Mouse (Mus musculus): ENCODE data around the gene Bnipl. TPM values are rescaled to one million over a fixed set of nuclear protein-coding genes. Genes with fewer than 3 reads are reported as not detected.

Gene Bnipl
- polyA plus RNA-seq, 1 experiment from 2014 or later, result not detected

DNA sequence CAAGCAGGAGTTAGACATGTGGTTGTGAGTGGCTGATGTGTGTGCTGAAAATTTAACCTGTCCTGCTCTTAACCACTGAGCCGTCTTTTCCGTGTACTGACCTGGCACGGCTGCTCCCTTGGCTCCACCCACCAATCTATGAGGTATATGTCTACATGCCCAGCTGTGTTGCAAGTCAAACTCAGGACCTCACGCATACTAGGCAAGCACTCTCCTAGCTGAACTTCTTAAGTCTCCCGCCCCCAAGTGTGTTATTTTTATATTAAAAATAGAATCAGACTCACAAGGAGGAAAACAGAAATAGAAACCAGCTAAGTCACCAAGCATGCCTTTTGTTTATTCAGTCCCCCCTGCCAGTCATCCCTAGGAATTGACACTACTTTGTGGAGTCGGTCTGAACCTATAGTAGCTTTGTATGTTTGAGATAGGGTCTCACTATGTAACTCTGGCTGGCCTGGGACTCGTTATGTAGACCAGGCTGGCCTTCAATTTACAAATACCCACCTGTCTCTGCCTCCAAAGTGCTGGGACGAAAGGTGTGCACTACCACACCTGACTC lies 13.4 kb downstream of the Bnipl start:
- no peaks in the 10 kb centered on the region for H3K4me1 ChIP-seq (ENCODE audit: control insufficient read depth, insufficient read depth, low read length)
- no peak overlapping the region for H3K4me2 ChIP-seq (ENCODE audit: low read length)
- no peaks in the 10 kb centered on the region for H3K27me3 ChIP-seq (ENCODE audit: control insufficient read depth, insufficient read depth, low read length)
- H3K27ac ChIP-seq (replicated peaks; ENCODE audit: low read depth, low read length), result no peak overlapping the region
- no peaks in the 10 kb centered on the region for H3K9me3 ChIP-seq (ENCODE audit: control insufficient read depth, low read length)
- peaks cover 57% of the 10 kb centered on the region for H3K36me3 ChIP-seq (ENCODE audit: control insufficient read depth, insufficient read depth, low read length)
- 95% methylated on average over 8 of the region's 8 CpGs for WGBS
- ATAC-seq (ENCODE audit: low FRiP score, low TSS enrichment) (no peak), DNase-seq (no peak)
- H3K9ac ChIP-seq (replicated peaks; ENCODE audit: low read length), result no peak overlapping the region
- no peak overlapping the region for H3K4me3 ChIP-seq (replicated peaks; ENCODE audit: low read depth, low read length)

DNA sequence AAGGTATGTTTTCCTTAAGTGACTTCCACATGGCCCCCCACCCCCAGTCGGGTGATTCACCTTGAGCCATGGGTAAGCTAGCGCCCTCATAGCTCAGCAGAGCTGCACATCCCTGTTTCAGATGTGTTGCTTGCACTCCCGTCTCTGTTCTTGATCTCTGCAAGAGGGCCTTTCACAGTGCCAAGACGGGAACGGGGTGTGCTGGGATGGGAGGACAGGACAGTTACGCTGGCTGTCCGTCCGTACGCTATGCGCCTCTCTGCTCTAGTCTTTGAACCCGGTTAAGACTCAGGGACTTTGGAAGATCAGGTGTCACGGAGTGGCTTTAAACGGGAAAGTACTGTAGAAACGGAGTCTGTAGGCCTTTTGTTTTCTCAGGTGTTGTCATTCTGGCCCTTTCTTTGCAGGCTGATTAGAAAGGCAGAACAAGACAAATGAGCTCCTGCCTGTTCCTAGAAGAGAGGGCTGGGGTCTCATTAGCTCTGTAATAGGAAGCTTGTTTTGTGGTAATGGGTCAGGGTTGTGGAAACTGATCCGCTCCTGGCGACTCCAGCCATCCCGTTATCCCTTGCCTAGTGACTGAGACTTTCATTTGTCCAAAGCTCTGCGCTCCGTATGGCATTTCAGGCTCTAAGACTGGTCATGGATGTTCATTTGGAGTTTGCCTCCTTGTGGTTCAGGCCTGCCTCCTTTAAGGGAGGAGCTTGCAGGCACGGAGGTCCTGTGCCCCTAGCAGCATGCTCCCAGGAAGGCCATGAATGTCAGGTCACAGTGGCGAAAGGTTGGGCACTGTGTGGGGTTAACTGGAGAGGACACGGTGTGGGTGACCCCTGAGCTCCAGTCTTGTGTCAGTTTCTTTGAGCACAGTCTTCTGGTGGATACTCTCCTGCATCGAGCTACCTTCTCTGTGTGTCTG lies 15.3 kb downstream of the Bnipl start:
- ATAC-seq (ENCODE audit: low FRiP score, low TSS enrichment), result no peak

DNA sequence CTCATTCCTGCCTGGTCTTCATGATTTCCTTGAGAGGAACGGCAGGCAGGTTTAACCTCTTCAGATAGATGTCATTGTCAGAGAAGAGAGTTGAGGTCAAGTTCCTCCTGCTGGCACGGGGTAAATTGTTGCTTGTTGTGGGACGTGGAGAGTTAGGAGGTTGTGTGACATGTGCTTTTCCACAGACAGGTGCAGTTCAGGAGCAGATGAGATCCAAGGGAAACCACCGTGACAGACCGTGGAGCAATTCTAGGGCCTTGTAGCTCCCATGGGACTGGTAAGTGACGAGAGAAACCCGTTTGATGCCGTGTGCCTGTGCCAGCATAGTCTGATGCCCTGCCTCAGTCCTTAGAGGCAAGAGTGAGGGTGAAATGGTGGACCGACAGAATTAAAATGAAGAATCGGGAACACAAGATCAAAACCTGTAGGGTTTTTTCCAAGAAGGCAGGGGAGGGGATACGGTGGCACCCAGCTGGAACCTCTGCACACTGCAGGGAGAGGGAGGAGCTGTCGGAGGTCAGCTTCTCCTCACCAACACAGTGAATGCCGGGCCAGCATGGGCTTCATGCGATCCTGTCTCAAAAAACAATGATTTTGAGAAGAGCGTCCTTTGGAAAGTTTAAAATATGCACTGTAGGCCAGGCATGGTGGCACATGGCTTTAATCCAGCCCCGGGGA lies 17.6 kb downstream of the Bnipl start:
- H3K9ac ChIP-seq (replicated peaks; ENCODE audit: low read length), result no peak overlapping the region
- H3K4me1 ChIP-seq (ENCODE audit: control insufficient read depth, insufficient read depth, low read length), result peaks cover 16% of the 10 kb centered on the region
- WGBS, result 83% methylated on average over 16 of the region's 16 CpGs
- no peak for DNase-seq
- H3K4me3 ChIP-seq (replicated peaks; ENCODE audit: low read depth, low read length), result no peak overlapping the region
- peaks cover 65% of the 10 kb centered on the region for H3K36me3 ChIP-seq (ENCODE audit: control insufficient read depth, insufficient read depth, low read length)
- no peaks in the 10 kb centered on the region for H3K9me3 ChIP-seq (ENCODE audit: control insufficient read depth, low read length)
- ATAC-seq (ENCODE audit: low FRiP score, low TSS enrichment), result no peak
- H3K4me2 ChIP-seq (ENCODE audit: low read length), result no peak overlapping the region
- H3K27ac ChIP-seq (replicated peaks; ENCODE audit: low read depth, low read length), result no peak overlapping the region
- no peaks in the 10 kb centered on the region for H3K27me3 ChIP-seq (ENCODE audit: control insufficient read depth, insufficient read depth, low read length)

More for the DNA sequence above, 15.3 kb downstream of the Bnipl start:
- Histone ChIP-seq H3K27me3 (ENCODE audit: control insufficient read depth, insufficient read depth, low read length) (no peaks in the 10 kb centered on the region), H3K9ac (replicated peaks; ENCODE audit: low read length) (no peak overlapping the region), H3K9me3 (ENCODE audit: control insufficient read depth, low read length) (no peaks in the 10 kb centered on the region), H3K4me3 (replicated peaks; ENCODE audit: low read depth, low read length) (no peak overlapping the region), H3K4me1 (ENCODE audit: control insufficient read depth, insufficient read depth, low read length) (peaks cover 8% of the 10 kb centered on the region), H3K27ac (replicated peaks; ENCODE audit: low read depth, low read length) (0 out of 2 replicates have a peak overlapping the region, but pooled peaks have one; percentile 8), H3K4me2 (ENCODE audit: low read length) (no peak overlapping the region), H3K36me3 (ENCODE audit: control insufficient read depth, insufficient read depth, low read length) (peaks cover 67% of the 10 kb centered on the region)
- WGBS, result 85% methylated on average over 23 of the region's 23 CpGs
- DNase-seq, result no peak

DNA sequence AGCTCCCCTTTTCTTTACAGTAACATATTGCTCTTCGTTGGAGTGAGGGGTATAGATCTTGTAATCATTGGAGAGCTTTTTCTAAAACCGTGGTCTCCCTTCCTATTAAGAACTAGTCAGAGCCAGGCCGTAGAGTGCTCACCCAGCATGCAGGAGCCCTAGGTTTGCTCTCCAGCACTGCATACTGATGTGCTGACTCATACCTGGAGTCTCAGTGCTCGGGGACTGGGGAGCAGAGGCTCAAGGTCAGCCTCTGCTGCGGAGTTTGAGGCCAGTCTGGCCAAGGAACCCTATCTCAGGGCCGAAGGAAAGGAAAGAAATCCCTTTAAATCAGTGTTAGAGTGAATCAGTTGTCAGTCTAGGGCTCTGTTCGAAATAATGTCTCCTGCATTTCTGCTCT lies 18.2 kb downstream of the Bnipl start:
- Histone ChIP-seq H3K9ac (replicated peaks; ENCODE audit: low read length) (no peak overlapping the region), H3K4me1 (ENCODE audit: control insufficient read depth, insufficient read depth, low read length) (peaks cover 16% of the 10 kb centered on the region), H3K4me2 (ENCODE audit: low read length) (no peak overlapping the region), H3K9me3 (ENCODE audit: control insufficient read depth, low read length) (no peaks in the 10 kb centered on the region), H3K27ac (replicated peaks; ENCODE audit: low read depth, low read length) (no peak overlapping the region), H3K36me3 (ENCODE audit: control insufficient read depth, insufficient read depth, low read length) (peaks cover 59% of the 10 kb centered on the region), H3K27me3 (ENCODE audit: control insufficient read depth, insufficient read depth, low read length) (no peaks in the 10 kb centered on the region), H3K4me3 (replicated peaks; ENCODE audit: low read depth, low read length) (no peak overlapping the region)
- ATAC-seq (ENCODE audit: low FRiP score, low TSS enrichment) (no peak), DNase-seq (no peak)
- 96% methylated on average over 7 of the region's 7 CpGs for WGBS

DNA sequence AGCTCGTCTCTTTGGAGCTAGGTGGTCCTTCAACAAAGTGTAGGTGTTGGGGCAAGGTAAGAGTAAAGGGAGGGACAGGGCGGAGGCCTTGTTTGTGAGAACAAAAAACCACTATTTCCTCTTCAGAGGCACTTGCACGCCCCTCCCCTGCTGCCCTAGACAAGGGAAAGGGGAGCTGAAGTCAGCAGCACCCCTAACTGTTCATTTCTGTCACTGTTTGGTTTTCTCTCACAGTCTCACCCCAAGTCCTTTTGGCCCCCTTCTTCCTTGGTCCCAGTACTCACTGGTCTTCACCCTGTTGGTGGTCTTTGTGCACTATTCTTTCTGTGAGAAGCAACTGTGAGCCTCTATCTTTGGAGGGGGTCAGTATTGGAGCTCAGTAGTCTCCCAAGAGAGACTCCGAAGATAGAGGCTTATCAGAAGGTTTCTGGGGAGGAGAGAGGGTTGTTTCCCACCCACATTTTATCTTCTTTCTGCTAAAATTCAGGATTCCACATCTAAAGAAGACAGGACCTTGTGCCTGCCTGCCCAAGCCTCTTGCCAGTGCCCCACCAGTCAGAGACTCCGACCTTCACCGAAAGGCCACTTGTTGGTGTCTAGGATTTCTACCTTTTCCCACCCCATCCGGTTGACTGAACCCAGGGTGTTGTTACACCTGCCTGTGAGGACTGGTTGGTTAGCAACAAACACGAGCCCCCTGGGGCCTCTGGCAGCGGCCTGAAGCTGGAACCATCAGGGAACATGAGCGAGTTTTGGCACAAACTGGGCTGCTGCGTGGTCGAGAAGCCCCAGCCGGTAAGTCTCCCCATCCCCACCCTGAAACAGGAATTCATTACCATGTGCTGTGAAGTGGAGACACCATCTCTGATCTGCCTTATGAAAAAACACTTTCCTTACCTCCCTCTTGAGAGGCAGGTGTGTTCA lies 19.4 kb downstream of the Bnipl start, which contains the start of gene Mllt11:
TSS of gene Mllt11 (minus strand) at position 874 of the 924 bp plus-strand sequence.
- H3K27ac ChIP-seq (replicated peaks; ENCODE audit: low read depth, low read length), result peak within 1 kb of the TSS; percentile 98
- H3K4me2 ChIP-seq (ENCODE audit: low read length), result peak within 1 kb of the TSS; percentile 92
- 84% methylated on average over 12 of the region's 13 CpGs for WGBS
- peak within 1 kb of the TSS; percentile 92; the same call in 1 of the 2 replicates for H3K9ac ChIP-seq (replicated peaks; ENCODE audit: low read length)
- H3K9me3 ChIP-seq (ENCODE audit: control insufficient read depth, low read length), result no peaks in the 10 kb centered on the region
- DNase-seq, result no peak
- ATAC-seq (ENCODE audit: low FRiP score, low TSS enrichment), result no peak
- H3K27me3 ChIP-seq (ENCODE audit: control insufficient read depth, insufficient read depth, low read length), result no peaks in the 10 kb centered on the region
- H3K4me1 ChIP-seq (ENCODE audit: control insufficient read depth, insufficient read depth, low read length), result peaks cover 18% of the 10 kb centered on the region
- peaks cover 50% of the 10 kb centered on the region for H3K36me3 ChIP-seq (ENCODE audit: control insufficient read depth, insufficient read depth, low read length)
- H3K4me3 ChIP-seq (replicated peaks; ENCODE audit: low read depth, low read length), result peak within 1 kb of the TSS; percentile 91

DNA sequence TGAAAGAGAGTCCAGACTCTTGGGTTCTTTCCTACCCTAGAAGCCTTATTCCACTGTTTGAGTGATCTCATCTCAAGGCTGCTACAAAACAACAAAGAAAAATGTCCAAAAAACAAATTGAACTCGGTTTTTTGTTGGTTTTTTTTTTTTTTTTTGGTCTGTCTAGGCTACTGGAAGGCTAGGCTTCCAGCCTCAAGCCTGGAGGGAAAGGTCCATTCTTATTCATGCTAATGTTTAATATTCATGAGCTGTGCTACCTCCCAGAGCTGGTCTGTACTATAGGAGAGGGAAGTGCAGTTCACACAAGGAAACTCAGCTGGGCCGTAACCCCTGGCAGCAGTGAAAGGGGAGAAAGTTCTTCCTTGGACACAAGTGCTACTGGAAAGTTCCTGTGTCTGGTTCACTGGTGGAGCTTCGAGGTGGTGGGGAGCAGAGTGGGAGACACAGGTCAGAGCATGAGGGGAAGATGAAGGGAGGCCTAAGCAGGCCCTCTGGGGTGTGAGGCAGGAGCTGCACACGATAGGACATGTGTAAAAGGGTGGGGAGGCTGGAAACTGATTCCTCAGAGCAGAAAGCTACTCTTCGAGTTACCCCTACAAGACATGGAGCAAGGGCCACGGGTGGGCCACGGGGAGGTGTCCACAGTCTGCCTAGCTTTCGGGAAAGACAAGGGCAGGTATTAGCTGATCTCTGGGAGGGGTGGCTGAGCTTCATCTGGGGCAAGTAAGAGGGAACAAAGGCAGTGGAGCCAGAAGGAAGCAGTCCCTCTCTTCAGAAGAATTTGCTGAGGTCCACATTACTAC lies 20.3 kb downstream of the Bnipl start:
- Histone ChIP-seq H3K9ac (replicated peaks; ENCODE audit: low read length) (peak overlapping the region; percentile 92; the same call in 1 of the 2 replicates), H3K9me3 (ENCODE audit: control insufficient read depth, low read length) (no peaks in the 10 kb centered on the region), H3K4me3 (replicated peaks; ENCODE audit: low read depth, low read length) (peak overlapping the region; percentile 91), H3K36me3 (ENCODE audit: control insufficient read depth, insufficient read depth, low read length) (peaks cover 44% of the 10 kb centered on the region), H3K27ac (replicated peaks; ENCODE audit: low read depth, low read length) (peak overlapping the region; percentile 98), H3K4me1 (ENCODE audit: control insufficient read depth, insufficient read depth, low read length) (peaks cover 27% of the 10 kb centered on the region), H3K4me2 (ENCODE audit: low read length) (peak overlapping the region; percentile 92), H3K27me3 (ENCODE audit: control insufficient read depth, insufficient read depth, low read length) (no peaks in the 10 kb centered on the region)
- peak; percentile 28; the same call in 1 of the 2 replicates for ATAC-seq (ENCODE audit: low FRiP score, low TSS enrichment)
- DNase-seq, result peak; percentile 62
- 24% methylated on average over 8 of the region's 8 CpGs for WGBS

DNA sequence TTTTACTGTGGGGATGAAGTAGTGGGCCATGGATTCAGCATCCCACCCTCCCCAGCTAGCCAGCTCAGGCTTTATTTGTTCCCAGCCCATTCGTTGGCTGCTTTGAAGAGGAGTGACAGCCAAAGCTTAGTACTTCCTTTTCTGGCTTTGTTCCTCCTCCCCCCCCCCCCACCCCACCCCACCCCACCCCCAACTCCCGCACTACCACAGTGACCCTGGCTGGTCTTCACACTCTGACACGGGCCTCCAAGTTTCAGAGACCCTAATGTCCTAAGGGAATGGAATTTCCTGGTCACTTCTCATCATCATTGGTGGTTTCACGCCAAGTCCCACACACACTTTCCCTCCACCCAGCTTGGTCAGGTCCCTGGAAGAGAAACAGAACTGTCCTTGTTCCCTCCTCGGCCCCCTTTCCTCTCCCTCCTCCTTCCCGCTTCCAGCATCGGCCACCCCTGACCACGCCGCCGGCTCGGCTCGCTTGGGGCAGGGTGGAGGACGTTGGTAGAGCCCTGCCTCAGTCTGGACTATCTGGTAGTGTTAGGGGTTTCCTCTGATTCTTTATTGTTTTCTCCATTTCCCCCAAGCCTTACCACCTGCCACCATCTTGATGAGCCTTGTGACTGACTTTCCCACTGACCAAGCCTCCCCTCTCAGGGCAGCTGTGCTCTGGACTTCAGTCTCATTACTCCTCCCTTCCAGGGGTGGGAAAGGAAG lies 21.1 kb downstream of the Bnipl start:
- Histone ChIP-seq H3K4me1 (ENCODE audit: control insufficient read depth, insufficient read depth, low read length) (peaks cover 34% of the 10 kb centered on the region), H3K4me2 (ENCODE audit: low read length) (peak overlapping the region; percentile 92), H3K27me3 (ENCODE audit: control insufficient read depth, insufficient read depth, low read length) (no peaks in the 10 kb centered on the region), H3K9ac (replicated peaks; ENCODE audit: low read length) (peak overlapping the region; percentile 92), H3K9me3 (ENCODE audit: control insufficient read depth, low read length) (no peaks in the 10 kb centered on the region), H3K27ac (replicated peaks; ENCODE audit: low read depth, low read length) (peak overlapping the region; percentile 98), H3K36me3 (ENCODE audit: control insufficient read depth, insufficient read depth, low read length) (peaks cover 43% of the 10 kb centered on the region), H3K4me3 (replicated peaks; ENCODE audit: low read depth, low read length) (peak overlapping the region; percentile 91)
- ATAC-seq (ENCODE audit: low FRiP score, low TSS enrichment) (no peak), DNase-seq (peak; percentile 55)
- WGBS, result 1% methylated on average over 13 of the region's 13 CpGs

All from midbrain, embryonic 14.5 days (tissue).